Mouse (Mus musculus): Measurements from ENCODE around the gene Hpgd.

- TF ChIP-seq CTCF (IDR thresholded peaks at IDR 0.05; ENCODE audit: control insufficient read depth, insufficient read depth, insufficient replicate concordance, low read depth, low read length) = no peak
- TF ChIP-seq POLR2A (IDR thresholded peaks at IDR 0.05; ENCODE audit: control insufficient read depth, low read depth, low read length) = no peak
Observed at GRCm38 (mm10) chr8:56283936-56284335, 10.4 kb upstream of the Hpgd start.
